Mouse (Mus musculus): Measurements from ENCODE around the gene Palld. TPM values are rescaled to one million over a fixed set of nuclear protein-coding genes. Genes with fewer than 3 reads are reported as not detected.

The Palld gene
- total RNA-seq, 1 experiment from 2014 or later = 35.1 TPM

DNA sequence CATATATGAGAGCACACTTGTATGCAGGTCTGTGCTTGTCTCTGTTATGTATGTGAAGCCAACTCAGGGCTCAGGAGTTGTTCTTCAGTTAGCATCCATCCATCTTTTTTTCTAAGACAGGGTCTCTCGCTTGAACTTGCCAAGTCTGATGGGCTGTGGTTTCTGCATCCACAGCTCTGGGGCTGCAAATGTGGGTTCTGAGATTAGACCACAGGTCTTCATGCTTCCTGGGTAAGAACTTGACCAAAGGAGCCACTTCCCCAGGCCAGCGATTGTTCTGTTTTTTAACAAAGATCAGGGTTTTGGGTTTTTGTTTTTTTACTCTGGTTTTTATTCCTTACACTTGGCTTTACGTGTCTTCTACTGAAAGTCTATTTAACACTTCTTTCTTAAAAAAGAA is 316.0 kb downstream of the Palld start:
- DNase-seq = no peak

DNA sequence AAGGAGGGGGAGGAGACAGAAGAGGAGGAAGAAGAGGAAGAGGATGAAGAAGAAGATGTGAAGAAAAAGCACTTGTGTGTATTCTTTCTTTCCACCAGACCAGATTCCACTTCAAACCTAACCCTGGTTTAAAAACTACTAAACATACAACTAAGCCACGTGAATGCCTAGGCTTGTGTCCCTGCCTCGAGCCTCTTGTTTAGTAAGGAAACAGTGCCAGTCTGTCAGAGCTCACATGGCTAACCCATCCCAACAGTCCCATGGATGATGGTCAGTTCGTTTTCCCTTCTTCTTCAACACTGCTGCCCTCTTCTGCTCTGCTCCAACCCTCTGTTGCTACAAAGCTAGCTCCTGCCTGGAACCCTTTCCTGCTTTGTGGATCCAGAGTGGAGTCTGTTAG is 316.7 kb downstream of the Palld start:
- no peak for DNase-seq

DNA sequence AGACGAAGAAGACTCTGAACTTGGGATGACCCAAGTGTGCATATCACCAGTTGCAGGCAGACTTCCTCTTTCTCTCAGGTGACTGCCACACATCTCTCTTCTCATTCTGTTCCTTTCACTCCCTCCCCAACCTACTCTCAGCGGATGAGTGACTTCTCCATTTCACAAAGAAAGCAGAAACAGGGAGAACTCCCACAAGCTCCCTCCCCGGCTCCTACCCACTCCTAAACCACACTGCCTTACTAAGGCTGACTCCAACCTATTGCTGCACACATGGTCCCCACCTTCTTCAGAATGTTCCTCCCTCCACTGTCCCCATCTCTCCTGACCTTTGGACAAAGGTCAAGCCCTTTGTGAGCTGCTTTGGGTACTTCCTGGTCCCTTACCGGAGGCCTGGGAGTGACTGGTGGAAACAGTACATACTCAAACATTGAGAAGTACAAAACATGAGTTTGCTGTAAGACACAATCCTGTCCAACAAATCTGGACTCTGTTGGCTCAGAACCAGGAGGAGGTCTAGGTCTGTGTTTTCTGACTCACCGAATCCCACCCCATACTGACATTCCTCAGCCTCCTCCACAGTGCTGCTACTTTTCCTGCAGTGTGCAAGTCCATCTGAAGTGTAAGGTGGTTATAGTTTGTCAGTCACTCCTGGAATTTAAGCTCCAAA is 317.6 kb downstream of the Palld start:
- no peak for DNase-seq

DNA sequence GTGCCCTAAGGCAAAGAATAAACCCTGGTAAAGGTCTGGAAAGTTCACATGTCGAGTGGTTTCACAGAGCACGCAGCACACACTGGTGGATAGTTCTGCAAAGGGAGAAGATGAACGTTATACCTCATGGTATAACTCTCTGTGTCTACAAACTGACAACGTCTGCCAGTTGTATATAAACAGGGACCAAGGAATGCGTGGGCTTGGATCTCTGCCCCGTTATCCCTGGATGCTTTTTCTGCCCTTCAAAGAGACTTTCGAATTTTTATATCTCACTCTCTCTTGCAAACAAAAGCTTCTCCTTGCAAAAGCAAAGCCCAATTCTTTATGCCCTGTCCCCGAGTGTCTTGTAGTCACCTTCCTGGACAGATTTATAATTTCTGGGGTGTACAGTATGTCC is 319.9 kb downstream of the Palld start:
- DNase-seq = no peak

DNA sequence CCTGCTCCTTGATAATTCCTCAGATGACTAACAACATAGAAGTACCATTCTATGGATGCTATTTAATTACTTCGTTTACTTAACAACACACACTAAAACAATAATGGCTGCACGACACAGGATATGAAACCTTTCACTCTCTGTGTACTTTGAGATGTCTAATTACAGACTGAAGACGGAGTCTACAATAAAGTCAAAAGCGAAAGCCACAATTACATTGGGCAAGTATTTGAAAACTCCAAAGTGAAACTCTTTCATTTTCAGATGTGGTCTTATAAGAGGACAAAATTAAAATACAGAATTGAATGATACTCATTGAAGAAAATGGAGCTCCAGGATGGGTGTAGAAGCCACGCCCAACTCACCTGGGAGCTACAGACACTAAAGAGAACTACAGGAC is 321.2 kb downstream of the Palld start:
- no peak for DNase-seq

DNA sequence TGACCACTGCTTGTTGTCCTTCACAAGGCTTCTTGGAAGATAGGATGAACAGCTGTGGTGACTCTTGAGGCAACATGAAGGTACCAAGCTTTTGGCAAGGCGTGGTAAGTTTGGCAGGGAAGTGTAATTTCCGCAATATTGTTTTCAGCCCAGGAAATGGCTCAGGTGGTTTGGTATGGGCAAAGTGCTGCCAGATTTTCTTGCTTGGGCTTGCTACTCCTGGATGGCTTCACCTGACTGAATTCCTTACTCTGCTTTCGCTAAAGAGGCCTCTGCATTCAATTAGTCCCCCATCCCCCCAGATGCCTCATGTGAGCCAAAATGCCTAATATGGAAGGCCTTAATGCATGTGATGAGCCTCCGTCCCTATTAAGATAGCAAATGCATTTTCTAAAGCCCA is 322.7 kb downstream of the Palld start:
- no peak for DNase-seq

DNA sequence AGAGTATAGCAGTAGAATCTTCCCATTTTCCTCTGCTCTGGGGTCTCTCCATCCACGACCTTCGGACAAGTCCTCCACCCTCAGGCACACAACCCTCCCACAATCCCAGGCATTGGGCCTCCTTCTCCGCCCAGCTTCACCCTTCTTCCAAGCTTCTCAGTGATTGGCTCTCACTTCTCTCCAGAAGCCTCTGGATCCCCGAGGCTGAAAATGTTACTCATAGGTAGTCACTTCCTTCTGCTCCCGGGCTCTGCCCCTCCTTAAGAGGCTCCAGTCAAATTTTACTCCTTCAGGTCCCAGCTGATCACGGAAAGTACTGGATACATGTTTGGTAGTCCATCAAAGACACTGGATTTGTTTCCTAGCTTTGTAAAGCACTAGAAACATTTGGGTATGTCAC is 323.7 kb downstream of the Palld start:
- DNase-seq = no peak

DNA sequence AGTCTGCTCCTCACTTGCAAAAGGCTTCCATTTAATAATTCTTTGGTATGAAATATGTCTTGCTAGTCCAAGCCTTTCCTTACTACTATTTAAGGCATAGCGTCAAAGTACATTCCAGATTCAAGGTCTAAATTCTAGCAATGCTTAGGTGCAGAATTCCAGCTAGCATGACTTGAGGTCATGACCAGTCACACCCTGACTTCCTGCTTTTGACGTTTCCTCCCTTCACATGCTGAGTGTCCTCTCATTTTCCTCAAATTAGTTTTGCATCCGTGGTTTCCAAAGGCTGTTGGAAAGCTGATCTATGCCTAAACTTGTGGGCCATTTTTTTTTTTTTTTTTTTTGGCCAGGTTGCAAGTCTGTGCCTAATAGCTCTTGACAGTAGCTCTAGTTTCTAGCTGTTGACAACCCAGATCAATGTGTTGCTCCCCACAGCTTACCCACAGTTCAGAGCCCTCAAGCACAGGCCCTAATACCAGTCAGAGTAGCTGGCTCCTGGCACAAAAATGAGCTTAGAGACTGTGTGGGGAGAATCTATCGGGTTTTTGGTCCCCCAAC is 327.3 kb downstream of the Palld start:
- DNase-seq = no peak

DNA sequence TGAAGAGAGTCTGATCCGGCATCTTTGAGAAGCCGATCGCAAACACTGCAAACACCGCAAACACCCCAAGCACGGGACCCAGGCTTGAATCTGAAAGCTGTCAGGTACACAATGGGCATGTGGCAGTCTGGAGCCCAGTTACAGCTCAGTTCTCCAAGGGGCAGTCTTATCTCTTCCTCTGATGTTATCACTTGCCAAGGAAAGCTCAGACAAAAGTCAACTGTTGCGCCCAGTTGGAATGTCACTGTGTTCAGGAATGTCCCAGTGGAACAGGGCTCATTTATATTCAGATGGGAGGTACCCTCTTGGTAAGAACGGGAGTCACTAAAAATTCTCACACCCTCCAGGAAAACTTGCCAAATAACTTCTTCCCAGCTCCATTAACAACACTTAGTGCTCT is 328.0 kb downstream of the Palld start:
- no peak for DNase-seq

DNA sequence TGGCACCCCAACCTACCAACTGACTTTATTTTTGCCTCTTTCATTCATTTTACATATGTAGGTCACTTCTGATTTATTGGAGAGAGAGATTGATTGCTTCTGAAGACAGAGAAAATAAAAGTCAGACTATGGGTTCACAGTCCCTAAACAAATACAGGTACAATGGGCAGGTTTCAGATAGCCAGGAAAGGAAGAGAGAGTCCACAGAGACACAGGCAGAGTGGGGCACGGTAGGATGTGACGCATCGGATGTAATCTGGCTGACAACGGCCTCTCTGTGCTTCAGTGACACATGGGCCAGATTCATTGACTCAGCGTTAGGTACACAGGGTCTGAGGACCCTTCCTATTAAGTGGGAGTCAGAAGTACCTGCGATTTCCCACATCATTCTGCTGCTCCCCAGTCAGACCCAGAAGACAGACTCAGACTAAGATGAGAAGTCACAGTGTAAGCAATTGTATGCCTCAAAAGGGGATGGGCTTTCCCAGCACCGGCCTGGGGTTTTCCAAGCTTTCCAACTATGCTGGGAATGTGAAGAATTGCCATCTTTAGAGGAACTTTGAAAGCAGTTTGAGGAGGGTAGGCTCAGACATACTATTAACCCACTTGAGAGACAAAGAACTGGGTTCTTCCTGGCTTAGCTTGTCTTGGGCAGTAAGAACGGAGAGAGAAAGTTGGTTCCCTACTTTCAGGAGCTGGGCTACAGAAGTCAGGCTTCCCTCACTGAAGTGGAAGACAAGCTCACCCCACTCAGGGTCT is 329.1 kb downstream of the Palld start:
- no peak for DNase-seq

DNA sequence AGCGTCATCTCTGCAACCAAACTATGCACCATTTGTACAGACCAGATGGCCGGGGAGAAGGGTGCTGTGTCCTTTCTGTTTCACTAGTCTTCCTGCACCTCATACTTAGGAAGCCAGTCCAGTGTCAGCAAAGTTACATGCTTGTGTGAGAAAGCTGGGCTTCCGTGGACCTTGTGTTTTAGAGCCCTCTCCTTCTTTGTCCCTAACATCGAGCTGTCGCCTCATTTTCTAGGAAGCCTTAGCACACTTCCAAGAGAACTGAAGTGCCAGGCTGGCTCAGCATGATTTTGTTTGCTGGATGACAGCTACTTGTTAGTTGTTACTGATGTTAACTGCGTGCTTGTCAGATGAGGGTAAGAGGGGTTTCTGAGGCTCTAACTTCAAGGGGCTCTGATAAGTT is 329.8 kb downstream of the Palld start:
- no peak for DNase-seq

DNA sequence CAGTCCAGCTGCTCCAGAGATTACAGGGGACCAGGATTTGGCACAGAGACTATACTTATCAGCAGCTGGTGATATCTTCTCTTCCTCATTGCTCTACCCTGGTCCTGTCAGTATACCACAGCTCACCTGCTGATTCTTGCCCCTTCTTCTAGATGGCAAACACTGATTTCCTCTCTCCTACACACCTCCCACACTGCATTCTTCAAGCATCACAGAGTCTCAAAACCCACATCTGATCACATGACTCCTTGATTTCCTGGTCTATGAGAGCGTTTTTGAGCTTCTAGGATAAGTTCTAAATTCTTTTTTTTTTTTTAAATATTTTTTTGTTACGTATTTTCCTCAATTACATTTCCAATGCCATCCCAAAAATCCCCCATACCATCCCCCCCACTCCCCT is 331.9 kb downstream of the Palld start:
- no peak for DNase-seq

DNA sequence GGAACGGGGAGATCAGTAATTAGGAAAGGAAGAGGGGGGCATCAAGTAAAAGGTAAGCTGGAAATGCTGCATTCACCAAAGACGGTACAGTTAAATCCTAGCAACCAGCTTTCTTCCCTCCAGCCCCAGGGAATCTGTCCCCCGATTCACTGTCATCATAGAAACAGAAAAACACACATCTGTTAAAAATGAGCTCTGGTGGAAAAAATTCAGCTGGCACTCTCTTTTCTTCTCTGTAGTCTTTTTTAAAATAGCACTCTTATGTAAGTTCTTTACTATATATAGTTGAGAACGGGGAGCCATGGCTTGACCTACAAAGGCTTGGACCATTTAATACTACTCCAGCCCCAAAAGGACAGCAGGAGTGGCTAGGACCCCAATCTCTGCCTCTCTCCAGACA is 332.8 kb downstream of the Palld start:
- no peak for DNase-seq

DNA sequence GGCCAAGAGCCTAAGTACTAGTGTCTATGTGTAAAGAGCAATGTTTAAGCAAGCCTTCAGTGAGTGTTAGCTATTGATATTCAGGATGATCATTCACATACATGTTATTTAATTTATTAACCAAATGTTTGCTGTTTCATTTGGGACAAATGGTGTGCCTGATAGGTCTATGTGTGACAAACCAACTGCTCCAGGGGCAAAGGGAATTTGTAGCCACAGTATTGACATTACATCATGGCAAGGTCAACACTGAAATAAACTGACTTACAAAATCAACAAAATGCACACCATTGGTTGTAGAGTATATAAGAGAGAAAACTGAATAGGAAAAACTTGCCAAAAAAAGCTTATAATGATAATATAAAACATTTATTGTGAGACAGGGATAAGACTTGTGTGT is 333.3 kb downstream of the Palld start:
- no peak for DNase-seq

DNA sequence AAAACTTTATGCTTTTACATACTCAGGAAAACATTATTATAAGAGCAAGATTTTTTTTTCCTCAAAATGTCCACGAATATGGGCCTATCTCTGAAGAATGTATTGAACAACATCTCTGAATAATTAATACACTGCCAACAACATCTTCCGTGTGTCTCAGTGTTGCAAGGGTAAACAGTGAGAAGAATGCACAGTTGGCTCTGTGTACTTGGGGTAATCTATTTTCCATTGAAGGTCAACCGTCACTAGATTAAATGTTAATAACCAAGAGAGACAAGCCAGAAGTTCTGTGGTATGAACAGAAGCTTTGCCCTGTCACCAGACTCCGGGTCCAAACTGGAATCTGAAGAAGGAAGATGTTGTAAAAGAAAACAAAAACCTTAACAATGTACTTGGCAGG is 339.1 kb downstream of the Palld start:
- DNase-seq = no peak

DNA sequence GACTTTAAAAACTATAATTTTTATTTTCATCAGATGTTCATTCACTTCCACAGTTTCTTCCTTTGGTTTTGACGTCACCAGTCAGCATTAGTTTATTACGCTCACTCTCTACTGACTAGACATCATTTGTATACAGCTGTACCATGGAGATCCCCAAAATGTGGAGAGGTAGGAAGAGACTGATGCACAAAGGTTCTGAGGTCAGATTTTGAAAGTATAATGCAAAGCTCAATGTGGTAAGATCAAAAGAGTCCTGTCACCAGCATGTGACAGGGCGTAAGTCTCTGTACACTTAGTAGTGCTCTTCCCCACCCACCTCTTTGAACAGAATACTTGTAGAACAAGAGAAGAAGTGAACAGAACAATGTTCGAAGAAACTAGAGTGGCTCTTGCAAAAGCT is 339.9 kb downstream of the Palld start:
- no peak for DNase-seq

DNA sequence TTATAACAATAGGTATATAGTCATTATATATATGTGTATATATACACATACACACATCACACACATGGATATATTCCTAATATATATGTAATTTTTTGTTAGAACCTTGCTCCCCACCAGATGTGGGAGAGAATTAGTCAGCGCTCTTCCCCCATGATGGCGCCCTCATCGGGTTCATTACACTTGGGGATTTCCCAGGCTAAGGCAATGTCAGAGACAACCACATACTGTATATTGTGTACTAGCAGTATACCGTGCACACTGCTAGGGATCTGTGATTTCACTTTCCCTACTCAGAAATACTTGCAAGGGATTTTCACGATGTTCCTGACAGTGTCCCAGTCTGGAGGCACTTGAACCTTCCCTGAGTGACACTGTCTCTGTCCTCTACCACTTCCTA is 341.3 kb downstream of the Palld start:
- no peak for DNase-seq

DNA sequence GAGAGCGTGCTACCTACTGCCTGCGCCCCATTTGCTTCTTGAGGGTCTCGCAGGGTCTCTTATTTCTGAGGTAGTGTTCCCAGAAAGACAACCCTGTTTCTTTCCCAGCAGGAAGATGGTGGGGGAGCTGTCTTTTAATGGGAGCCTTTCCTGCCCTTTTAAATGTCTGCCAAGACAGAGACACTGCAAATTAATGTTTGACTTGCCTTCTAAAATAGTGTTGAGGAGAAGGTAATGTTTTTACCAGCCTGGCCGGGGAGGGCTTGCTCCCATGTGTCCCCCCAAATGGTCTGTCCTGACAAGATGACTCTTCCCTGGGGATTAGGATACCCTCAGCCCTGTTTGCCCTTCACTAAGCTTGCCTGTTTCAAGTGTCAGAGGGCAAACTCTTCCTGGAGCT is 342.5 kb downstream of the Palld start:
- no peak for DNase-seq

DNA sequence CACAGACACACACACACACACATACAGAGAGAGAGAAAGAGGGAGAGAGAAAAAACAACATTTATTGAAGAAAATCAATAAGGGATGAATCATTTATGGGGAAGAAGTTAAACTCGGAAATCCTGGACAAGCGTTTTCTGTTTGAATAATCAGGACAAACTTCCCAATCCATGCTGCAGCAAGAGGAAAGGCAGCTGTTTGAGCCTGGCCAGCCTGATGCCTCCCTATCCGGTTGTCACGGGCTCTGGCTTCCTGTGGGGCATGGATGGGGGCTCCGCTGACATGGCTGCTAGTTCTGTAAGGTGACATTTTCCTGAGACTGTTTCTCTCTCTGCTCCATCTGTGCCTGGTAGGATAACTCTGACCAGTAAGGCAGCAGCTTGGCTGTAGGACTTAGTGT is 343.0 kb downstream of the Palld start:
- no peak for DNase-seq

DNA sequence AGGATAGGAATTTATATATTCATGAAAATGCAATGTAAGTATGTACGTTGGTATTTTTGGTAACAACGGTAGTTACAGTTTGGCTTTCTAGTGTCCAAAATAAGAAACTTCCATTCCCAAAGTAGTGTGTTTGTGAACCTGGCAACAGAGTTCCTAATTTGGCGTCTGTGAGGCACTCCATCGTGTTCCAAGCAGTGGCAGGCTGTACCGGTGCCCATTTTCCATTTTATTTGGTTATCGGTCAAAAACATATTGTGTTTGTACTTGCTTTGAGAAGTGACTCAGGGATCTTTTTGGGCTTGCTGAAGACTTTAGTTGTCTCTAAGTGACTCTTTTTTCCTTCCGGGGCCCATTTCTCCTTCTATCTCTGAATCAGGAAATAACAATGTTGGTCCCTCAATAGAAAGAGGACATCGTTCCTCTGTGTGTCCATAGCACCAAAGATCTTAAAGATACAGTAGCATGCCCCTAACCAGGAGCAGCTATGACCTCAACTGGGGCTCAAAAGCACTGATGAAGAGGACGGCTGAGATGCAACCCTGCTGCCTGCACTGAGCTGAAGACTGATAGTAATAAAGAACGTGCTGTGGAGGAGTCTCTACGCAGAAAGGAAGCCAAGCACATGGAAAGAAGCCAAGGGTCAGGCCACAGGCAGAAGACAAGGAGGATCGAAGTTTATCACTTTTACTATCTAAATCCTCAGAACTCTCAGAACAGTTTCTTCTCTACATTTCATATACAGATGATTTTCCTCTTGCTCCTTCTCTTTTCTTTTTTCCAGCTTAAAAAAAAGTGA is 344.2 kb downstream of the Palld start:
- DNase-seq = no peak

DNA sequence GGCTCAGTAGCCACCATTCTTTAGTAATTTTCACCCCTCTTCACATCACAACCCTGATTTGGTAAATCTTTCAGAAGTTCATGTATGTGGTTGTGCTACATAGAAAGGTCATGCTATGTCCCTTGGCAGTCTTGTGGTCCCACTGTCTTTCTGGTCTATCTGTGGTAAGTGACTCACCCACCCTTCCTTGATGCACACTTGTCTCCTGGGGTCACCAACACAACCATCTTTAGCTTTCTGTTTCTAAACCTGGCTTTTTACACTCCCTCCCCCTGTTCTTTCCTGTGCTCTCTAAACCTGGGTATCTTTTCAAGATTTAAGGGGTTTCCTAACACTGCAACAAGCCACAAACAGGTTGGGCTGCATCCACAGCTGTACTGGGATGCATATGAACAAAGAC is 345.5 kb downstream of the Palld start:
- DNase-seq = no peak

DNA sequence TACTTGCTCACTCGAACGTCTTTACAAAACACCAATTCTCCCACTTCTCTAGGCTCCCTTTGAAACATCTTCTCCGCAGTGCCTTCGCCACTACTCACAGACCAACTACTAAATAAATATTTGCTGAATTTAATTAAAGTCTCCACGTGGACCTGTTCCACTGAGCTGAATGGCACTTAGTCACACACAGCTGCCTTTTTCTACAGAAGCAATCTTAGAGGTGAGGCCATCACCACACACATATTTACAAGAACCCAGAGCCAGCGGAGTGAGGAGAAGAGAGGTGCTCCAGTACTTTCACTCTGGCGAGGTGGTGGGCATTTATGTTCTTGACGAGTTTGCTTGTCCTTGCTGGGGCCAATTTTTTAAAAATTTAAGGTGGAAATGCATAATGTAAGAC is 346.3 kb downstream of the Palld start:
- no peak for DNase-seq

DNA sequence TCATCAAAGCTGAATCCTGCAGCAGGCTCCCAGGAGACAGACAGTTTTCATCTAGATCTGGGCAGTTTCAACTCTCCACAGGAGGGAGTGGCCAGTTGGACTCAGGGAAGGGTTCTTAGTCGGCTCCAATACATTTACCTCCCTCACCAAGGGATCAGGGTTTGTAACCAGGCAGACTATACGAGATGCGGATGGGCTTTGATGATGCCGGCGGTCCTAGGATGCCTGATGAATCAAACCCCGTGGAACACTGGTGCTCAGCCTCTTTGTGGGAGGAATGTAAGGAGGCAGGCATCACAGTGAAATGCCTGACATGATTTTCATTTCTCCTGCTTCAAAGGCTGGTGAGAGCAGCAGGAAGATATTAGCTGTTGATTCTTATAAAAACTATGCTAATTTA is 347.1 kb downstream of the Palld start:
- no peak for DNase-seq
